In the genomic region with DNA sequence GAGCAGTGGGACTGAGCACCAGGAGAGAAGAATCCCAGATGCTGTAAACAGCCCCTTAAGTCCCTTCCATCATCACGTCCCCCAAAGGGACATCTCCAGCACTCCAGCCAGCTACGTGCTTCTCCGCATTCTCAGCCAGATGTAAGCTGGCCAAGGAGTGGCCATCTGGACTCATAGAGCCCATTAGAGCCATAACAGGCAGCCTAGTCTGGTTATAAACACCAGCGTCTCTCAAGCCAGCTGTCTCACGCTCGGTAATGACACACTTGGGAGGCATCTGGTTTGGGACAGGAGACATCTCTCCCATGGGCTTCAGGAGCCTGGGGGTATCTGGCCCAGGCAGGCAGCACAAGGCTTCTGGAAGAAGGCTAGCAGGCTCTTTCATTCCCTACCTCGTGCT, we compare ENCODE assay signal across 9 mouse cellular contexts. TPM values are rescaled to one million over a fixed set of nuclear protein-coding genes. Genes with fewer than 3 reads are reported as not detected.
DNase-seq lines count a peak whose midpoint lies in the region; ATAC-seq lines count a peak whose summit lies in the region.
"Had no signal": no experiment of that assay in that cellular context is flagged by ENCODE, and none has a peak within 500 bp of the region (broad histone marks: within the 10 kb centered on the region; RNA-seq: fewer than 3 reads in every experiment).

No protein-coding gene starts in this region.

- H3K4me2 ChIP-seq in midbrain, embryonic 16.5 days (ENCODE audit: low read length) = no peak overlapping the region
- no peak overlapping the region for H3K4me2 ChIP-seq in midbrain, embryonic 14.5 days (ENCODE audit: low read length)
- H3K4me2 ChIP-seq in intestine, embryonic 15.5 days (replicated peaks) = no peak overlapping the region

- H3K9ac ChIP-seq in midbrain, embryonic 16.5 days (ENCODE audit: low read depth, low read length) = 0 out of 2 replicates have a peak overlapping the region, but pooled peaks have one; percentile 26
- H3K9ac ChIP-seq in midbrain, embryonic 14.5 days (replicated peaks; ENCODE audit: low read length) = no peak overlapping the region
- H3K9ac ChIP-seq in intestine, embryonic 15.5 days = no peak overlapping the region

- H3K27me3 ChIP-seq in midbrain, embryonic 16.5 days (ENCODE audit: control insufficient read depth, insufficient read depth, low read depth, low read length) = peaks cover 5% of the 10 kb centered on the region; the same call in 1 of the 2 replicates
- no peaks in the 10 kb centered on the region for H3K27me3 ChIP-seq in midbrain, embryonic 14.5 days (ENCODE audit: control insufficient read depth, insufficient read depth, low read length)
- H3K27me3 ChIP-seq in intestine, embryonic 15.5 days (replicated peaks) = no peaks in the 10 kb centered on the region

- H3K4me3 ChIP-seq in midbrain, embryonic 16.5 days (ENCODE audit: low read depth, low read length) = no peak overlapping the region
- no peak overlapping the region for H3K4me3 ChIP-seq in midbrain, embryonic 14.5 days (replicated peaks; ENCODE audit: low read depth, low read length)
- H3K4me3 ChIP-seq in intestine, embryonic 15.5 days (replicated peaks) = no peak overlapping the region
- H3K4me3 ChIP-seq: erythroblast, embryonic 14.5 days had no signal

- WGBS in midbrain, embryonic 16.5 days = 60% methylated on average over 7 of the region's 7 CpGs
- WGBS in midbrain, embryonic 14.5 days = 61% methylated on average over 7 of the region's 7 CpGs
- WGBS in intestine, embryonic 15.5 days = 20% methylated on average over 7 of the region's 7 CpGs

- H3K27ac ChIP-seq in midbrain, embryonic 16.5 days (ENCODE audit: low read length) = no peak overlapping the region
- H3K27ac ChIP-seq in midbrain, embryonic 14.5 days (replicated peaks; ENCODE audit: low read depth, low read length) = no peak overlapping the region
- peak overlapping the region; percentile 65 for H3K27ac ChIP-seq in intestine, embryonic 15.5 days

- H3K4me1 ChIP-seq in midbrain, embryonic 16.5 days (ENCODE audit: control insufficient read depth, insufficient read depth, low read length) = no peaks in the 10 kb centered on the region; the same call in 1 of the 2 replicates
- H3K4me1 ChIP-seq in midbrain, embryonic 14.5 days (ENCODE audit: control insufficient read depth, insufficient read depth, low read length) = 0 out of 2 replicates have a peak, but pooled peaks cover 5% of the 10 kb centered on the region
- H3K4me1 ChIP-seq in intestine, embryonic 15.5 days (replicated peaks) = peaks cover 10% of the 10 kb centered on the region

- DNase-seq in embryo, embryonic 10 days (ENCODE audit: low spot score) = peak; percentile 37
- no peak for DNase-seq in embryo, embryonic 9.5 days (ENCODE audit: extremely low spot score)
- DNase-seq in midbrain, embryonic 14.5 days = no peak
- no peak for DNase-seq in T-cell, adult 2 months (ENCODE audit: low spot score)
- no peak for DNase-seq in layer of hippocampus, postnatal 10 days (ENCODE audit: low spot score in 2 of 2)

- ATAC-seq in midbrain, embryonic 16.5 days = no peak
- ATAC-seq in midbrain, embryonic 14.5 days (ENCODE audit: low FRiP score, low TSS enrichment) = no peak
- ATAC-seq in intestine, embryonic 15.5 days = peak; percentile 50
- ATAC-seq in inflammation-experienced regulatory T-cells, adult 6 months = no peak

- H3K9me3 ChIP-seq in midbrain, embryonic 16.5 days (replicated peaks; ENCODE audit: control insufficient read depth, low read length, poor library complexity, severe bottlenecking) = no peaks in the 10 kb centered on the region
- H3K9me3 ChIP-seq in midbrain, embryonic 14.5 days (ENCODE audit: control insufficient read depth, low read length) = no peaks in the 10 kb centered on the region
- no peaks in the 10 kb centered on the region for H3K9me3 ChIP-seq in intestine, embryonic 15.5 days

- H3K36me3 ChIP-seq in midbrain, embryonic 16.5 days (ENCODE audit: control insufficient read depth, insufficient read depth, low read length) = no peaks in the 10 kb centered on the region
- H3K36me3 ChIP-seq in midbrain, embryonic 14.5 days (ENCODE audit: control insufficient read depth, insufficient read depth, low read length) = no peaks in the 10 kb centered on the region
- no peaks in the 10 kb centered on the region for H3K36me3 ChIP-seq in intestine, embryonic 15.5 days

RNA-seq across cellular contexts. Expression of a gene that starts 11.8 kb away (rescaled TPM):
- polyA plus RNA-seq in midbrain, embryonic 16.5 days (2015; fragmentation: Nextera tagmentation; extraction: Ambion mirVana) = 3.7 and 5.7 TPM in 2 replicates
- 3.4 and 4.7 TPM in 2 replicates for polyA plus RNA-seq in midbrain, embryonic 14.5 days (2014; fragmentation: Nextera tagmentation; extraction: Ambion mirVana)
- 0.14 TPM in 1 of 2 replicates, not detected in the other for polyA plus RNA-seq in intestine, embryonic 15.5 days (2015; fragmentation: Nextera tagmentation; extraction: Ambion mirVana)
- total RNA-seq in layer of hippocampus, postnatal 10 days (2021) = 10 to 100 TPM; 14.5 to 15.3 TPM
- not detected for polyA plus RNA-seq in inflammation-experienced regulatory T-cells, adult 6 months (2017; shearing (Covaris generic))
- polyA plus RNA-seq: erythroblast, embryonic 14.5 days had no signal

RNA-seq across cellular contexts. Expression of a gene that starts 52.4 kb away (rescaled TPM):
- 24.7 and 26.6 TPM in 2 replicates for polyA plus RNA-seq in midbrain, embryonic 16.5 days (2015; fragmentation: Nextera tagmentation; extraction: Ambion mirVana)
- 21.6 and 22.4 TPM in 2 replicates for polyA plus RNA-seq in midbrain, embryonic 14.5 days (2014; fragmentation: Nextera tagmentation; extraction: Ambion mirVana)
- 21.7 and 27.1 TPM in 2 replicates for polyA plus RNA-seq in intestine, embryonic 15.5 days (2015; fragmentation: Nextera tagmentation; extraction: Ambion mirVana)
- 10 to 100 TPM; 20.5 to 22.1 TPM for total RNA-seq in layer of hippocampus, postnatal 10 days (2021)
- 10 to 100 TPM in 1 of 3 experiments, 1 to 10 TPM in 2; 7.9 to 11.0 (median 9.6) TPM for polyA plus RNA-seq in inflammation-experienced regulatory T-cells, adult 6 months (2017; shearing (Covaris generic))
